Mouse (Mus musculus) c-Kit-negative CD71-positive TER-119-positive erythroid progenitor cells, embryonic 14.5 days (primary cell): ENCODE results near the gene Dhx37.
A peak's percentile ranks its signal among the peaks of the same experiment; 100 is the strongest.
"Not testable (repeated sequence)": the region's sequence is repeated elsewhere in the genome, so short reads cannot be mapped to it uniquely, and the experiment has no call there.

Experiments
- DNase-seq: peaks from one replicate; pipeline ENCODE4 v3.0.0-alpha.2; 2013; ENCODE audit warnings: low read depth, low spot score

Dhx37 gene

DNA sequence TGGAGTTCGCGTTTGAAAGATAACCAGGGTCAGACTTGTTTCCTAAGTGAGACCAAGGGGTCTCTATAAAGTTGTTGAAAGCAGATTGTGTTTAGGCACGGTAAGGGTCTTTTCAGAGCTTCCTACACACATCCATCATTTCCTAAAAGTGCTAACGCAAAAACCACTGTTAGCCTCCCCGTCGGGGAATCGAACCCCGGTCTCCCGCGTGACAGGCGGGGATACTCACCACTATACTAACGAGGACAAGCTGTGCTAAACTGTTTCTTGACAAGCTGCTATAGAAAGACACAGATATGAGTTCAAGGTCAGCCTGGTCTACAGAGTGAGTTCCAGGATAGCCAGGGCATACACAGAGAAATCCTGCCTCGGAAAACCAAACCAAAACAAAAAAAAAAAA is 25.1 kb downstream of the Dhx37 start:
- peak; percentile 73 for DNase-seq

DNA sequence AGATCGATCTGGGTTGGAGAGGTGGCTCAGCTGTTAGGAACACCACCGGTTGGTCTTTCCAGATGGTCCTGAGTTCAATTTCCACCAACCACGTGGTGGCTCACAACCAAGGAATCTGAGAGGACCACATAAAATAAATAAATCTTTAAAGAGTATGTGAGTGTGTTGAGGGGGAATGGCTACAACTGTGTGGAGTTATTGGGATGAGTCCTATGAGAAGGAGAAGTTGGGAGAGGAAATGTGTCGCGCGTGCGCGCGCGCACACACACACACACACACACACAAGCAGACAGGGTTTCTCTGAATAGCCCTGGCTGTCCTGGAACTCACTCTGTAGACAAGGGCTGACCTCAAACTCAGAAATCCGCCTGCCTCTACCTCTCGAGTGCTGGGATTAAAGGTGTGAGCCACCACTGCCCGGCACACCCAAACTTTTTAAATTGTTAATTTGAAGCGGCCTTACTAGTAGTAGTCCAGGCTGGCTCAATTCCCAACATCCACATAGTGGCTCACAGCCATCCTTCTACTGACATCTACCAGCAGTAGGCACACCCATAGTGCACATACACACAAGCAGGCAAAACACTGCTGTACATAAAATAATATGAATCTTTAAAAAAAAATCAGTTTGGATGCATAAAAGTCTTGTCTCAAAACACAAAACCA is 25.9 kb downstream of the Dhx37 start:
- DNase-seq = no peak

DNA sequence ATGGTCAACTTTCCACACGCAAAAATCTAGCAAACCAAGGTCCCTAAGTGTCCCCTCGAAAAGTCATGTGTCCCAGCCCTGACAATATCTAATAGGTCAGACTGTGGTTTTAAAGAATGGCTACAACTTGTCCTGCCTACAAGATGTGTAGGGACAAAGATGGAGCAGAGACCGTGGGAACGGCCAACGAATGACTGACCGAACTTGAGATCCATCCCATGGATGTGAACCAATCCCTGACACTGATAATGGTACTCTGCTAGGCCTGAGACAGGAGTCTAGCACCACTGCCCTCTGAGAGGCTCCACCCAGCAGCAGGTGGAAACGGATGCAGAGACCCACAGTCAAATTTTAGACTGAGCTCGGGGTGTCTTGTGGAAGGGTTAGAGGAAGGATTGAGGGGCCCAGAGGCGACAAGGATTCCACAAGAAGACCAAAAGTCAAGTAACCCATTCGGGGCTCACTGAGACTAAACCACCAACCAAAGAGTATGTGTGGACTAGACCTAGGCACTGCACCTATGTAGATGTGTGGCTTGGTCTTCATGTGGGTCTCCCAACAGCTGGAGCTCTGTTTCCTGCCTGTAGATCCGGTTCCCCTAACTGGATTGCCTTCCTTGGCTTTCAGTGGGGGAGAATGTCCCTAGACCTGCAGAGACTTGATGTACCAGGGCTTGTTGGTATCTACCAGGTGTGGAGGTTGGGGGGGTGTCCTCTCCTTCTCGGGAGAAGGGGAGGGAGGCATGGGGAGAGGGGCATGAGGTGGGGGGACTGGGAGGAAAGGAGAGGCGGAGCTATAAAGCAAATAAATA is 26.7 kb downstream of the Dhx37 start:
- DNase-seq = no peak

DNA sequence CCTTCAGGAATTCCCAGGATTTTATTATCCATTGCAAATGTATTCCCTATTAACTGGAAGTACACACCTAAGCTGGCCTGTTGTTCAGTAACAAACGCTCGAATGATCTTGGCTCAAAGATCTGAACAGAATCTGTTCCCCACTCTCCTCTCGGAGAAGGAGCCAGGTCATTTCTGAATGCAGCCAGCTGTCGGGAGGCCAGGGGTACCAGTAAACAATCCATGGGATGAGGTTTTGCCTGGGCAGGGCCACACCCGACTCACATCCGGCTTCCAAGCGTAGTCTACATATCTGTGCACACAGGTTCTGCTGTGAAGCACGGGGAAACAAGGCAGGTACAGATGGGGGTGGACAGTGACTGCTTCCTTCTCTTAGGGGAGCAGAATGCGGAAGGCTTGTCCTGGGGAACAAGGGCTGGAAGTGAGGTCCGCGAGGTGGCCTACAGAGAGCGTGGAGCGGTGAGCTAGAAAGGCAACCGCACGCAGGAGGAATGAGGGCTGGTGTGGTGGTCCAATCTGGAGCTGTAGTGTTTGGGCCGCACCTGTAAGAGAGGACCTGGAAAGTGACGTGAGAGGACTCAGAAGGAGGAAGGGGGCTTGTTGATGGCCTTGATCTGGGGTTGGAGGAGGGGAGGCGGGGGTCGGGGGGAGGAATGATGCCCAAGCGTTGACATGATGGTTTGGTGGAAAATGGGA is 27.5 kb downstream of the Dhx37 start:
- no peak for DNase-seq

DNA sequence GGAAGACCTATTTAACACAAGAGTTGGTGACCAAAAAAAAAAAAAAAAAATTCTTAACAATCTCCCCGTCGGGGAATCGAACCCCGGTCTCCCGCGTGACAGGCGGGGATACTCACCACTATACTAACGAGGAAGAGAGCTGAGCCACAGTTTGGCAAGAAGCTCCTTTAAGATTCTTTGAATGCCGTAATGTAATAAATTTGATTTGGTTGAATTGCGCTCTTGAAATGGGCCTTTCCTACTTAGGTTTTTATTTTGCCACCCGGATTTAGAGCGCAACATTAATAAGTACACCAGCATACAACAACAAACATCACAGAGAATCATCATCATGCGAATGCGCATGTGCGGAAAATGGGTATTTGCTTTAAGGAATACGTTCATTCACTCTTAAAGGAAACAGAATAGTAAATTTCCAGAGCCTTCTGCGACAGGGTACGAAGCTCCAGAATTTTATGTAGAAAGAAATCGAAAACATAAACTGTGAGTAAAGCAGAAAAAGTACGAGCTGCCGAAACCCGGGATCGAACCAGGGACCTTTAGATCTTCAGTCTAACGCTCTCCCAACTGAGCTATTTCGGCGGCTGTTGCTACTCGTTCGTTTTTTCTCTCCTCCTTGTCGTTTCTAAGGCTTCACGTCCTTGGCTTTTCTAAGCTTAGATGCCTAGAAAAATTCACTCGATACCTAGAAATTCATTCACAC is 28.2 kb downstream of the Dhx37 start:
- DNase-seq = peak; percentile 84

DNA sequence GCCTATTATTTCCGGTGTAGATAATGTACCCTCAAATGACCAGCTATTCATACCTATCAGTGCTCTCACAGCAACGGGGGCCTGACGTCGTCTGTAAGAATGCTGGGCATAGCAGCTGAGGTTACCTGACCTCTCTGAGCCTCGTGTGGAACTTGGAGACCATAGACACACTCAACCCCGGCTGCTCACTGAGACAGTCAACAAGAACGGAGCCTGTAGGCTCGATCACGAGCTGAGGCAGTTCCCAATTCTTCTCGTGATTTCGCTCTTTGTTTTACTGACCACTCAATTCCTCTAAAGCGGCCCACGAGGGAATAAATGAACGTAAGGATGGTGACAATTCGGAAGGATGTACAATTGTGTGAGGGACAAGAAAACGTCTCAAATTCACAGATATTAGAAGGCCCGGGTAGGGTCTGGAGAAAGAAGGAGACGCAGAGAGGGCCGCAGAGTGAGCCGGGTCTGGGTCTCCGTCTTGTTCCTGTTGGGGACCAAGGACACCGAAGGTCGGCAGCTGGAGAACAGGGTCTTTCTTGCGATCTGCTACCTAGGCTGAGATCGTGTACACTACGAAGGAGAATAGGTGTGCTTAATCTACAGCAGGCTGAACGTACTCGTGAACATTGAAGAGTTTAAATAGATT is 28.9 kb downstream of the Dhx37 start:
- no peak for DNase-seq

DNA sequence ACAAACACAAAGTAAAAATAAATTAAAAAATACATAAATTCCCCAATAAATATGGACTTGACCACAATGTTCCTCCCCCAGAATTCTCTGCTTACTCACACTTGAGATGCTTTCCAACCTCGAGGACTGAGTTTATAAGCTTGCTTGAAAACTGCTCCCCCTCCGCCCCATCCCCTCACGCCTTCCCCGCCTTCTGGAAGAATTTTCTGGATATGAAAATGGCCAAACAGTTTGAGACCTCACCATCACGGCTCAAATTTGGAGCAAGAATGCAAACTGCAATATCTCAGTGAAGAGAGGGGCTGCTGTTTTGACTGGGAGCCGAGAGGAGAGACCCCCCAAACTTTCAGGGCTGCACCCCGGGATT is 29.4 kb downstream of the Dhx37 start:
- DNase-seq = no peak

DNA sequence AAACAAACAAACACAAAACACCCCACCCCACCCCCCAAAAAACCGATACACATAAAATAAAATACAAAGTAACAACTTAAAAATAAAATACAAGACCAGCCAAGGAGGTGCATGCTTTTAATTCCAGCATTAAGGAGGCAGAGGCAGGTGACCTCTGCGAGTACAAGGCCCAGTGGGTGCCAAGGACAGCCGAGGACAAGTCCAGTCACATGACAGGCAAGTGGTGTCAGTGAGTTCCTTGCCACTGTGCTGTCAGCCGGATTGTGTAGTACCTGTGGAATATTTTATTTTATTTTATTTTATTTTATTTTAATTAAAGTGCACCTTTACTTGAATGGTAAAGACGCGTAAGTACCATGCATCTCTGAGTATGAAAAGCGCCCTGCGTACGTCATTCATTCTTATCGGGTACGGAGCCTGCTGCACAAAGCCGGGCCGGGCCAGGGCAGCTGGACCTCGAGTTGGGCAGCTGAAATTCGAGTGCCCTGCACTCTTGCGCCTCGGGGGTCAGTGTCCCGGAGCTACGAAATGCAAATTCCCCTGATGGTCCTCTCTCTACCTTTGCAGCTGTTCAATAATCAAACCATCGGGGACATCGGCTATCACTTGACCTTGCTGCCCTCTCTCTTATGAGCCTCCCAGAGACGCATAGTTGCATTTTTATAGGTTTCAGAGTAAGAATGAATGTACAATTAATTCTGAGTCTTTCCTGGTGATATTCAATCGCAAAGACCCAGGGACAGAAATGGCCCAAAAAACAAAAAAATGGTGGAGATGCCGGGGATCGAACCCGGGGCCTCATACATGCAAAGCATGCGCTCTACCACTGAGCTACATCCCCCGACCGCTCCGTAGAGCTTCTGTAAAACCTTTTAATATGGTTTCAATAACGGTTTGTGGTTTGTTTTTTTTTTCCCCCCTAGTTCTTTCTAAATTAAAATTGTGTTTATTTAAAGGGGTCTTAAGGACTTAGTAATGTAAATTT is 30.1 kb downstream of the Dhx37 start:
- DNase-seq = peak; percentile 60

DNA sequence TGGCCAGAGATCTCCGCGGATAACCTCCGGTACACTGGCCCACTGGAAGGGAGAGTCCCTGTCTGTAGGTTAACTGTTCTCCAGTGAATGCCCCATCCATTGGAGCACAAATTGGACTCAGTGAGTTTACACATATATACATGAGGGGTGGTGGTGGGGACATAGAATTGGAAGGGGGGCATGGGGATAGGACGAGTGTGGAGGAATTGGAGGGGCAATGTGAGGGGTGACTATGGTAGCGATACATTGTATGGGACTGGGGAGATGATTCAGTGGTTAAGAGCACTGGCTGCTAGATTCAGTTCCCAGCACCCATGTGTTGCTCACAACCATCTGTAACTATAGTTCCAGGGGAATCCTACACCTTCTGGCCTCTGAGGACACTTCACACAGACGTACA is 30.9 kb downstream of the Dhx37 start:
- no peak for DNase-seq

DNA sequence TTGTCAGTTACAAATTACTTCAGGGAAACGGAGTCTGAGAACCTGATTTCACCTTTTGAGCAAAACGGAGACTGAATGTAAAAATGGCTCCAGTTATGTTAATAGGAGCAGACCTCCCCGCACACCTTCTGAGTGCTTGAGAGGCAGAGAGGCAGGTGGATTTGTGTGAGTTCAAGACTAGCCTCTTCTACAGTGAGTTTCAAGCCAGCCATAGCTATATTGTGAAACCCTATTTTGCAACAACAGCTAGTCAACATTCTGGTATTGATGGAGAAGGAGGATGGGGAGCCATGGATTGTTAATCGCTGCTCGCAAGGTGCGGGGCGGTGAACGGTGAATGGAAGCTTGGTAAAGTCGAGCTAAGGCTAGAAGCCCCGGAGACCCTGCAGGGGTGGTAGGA is 31.4 kb downstream of the Dhx37 start:
- no peak for DNase-seq

DNA sequence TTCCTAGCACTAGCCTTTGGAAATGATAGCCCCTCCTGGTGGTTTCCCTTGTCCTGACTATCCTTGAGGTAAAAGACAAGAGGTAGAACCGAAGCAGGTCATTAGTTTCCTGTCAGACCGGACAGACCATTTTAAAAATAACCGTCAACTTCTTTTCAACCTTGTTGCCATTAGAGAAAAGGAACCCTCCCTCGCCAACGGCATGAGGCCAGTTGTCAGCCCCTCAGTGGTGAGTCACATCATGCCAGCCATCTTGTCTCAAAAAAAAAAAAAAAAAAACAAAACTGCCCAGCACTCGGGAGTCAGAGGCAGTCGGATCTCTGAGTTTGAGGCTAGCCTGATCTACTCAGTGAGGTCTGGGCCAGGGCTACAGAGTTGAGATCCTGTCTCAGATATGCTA is 33.0 kb downstream of the Dhx37 start:
- DNase-seq = no peak

DNA sequence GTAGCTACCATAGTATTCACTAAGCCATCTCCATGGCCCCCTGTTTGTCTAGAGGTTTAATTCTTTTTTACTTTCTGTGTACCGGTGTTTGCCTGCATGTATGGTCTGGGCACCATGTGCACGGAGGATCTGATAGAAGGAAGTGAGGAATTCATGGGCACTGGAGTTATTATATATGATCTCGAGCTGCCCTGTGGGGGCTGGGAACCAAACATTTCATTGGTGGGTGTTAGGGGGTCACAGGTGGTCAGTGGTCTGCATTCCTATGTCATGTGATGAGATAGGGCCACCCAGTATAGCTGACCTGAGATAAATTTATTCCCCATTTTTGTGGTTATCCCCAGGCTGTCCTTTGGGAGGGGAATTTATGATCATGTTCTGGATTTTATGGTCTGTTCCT is 38.9 kb downstream of the Dhx37 start:
- no peak for DNase-seq

DNA sequence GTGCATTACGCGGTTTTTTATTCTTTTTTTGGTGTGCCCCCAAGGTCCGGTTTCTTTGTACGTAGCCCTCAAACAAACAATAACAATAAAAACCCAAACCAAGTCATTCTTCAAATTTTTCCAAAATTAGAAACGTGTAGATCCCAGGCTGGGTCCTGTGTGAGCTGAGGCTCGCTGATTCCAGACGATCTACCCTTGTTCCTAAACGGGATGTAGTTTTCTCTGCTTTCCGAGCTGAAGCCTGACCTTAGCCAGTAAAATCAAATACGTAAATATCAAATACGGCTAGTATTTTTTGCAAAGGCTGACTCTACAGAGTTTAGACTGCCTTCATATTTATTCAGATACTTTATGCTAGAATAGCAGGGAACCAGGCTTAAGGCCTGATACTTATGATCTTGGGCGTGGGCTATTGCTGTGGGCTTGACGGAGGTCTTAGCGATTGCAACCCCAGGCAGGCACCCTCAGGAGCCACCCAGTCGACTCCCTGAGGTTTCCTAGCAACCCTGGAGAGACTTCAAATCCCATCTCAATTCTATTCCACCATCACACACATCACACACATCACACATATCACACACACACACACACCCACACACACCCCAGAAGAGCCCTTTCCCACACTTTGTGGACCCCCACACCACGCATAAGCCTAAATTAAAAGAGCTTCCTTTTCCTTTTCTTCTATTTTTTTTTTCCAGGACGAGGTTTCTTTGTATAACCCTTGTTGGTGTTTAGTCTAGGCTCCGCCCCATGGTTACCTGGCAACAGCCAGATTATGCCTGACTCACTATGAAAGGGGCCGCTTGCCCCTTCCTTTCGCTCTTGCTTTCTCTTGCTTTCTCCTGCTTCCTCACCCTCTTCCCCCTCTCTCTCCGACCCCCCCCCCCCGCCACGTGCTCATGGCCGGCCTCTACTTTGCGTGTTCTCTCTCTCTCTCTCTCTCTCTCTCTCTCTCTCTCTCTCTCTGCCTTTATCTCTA is 40.0 kb downstream of the Dhx37 start:
- peak; percentile 83 for DNase-seq

DNA sequence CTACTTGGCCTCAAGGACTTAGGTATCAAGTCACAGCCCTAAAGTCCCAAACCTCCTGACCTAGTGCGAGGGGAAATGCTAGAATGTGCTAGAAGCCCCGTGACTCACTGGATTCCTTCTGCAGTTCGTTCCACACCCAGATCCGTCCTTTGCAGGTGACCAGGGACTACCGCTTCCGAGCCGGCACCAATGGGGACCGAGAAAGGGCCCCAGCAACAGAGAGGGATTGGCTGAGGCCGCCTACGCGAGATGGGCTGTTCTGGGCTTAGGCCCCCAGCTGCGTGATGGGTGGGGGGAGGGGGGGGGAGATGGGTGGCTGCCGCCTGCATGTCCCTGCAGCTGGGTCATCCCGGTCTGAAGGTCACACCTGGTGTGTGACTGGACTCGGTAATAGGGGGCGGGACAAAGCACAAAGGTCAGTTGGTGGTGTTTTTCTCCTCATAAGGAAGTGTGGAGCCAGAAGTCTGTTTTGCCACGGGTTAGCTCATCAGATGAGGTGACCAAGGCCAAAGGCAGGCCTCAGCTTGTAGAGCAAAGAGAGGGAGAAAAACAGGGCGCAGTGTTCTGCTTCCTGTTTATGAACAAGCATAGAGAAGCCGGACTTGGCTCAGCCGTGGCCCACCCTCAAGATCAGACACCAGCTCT is 40.8 kb downstream of the Dhx37 start:
- DNase-seq = peak; percentile 86

DNA sequence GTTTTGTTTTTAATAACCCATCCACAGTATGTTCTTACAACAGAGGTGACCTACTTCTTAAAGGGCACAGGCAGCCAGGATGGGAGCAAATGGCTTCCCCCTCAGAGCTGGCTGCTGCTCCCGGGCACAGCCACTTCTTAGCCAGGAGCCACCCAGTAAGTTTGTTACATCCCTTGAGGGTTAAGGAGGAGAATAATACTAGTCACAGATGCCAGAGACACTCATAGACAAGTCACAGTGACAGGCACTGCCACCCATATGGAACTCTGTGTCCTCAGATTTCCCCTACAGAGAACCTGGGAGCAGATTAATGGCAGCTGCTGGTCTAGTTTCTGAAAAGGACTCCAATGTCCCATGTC is 41.3 kb downstream of the Dhx37 start:
- no peak for DNase-seq

DNA sequence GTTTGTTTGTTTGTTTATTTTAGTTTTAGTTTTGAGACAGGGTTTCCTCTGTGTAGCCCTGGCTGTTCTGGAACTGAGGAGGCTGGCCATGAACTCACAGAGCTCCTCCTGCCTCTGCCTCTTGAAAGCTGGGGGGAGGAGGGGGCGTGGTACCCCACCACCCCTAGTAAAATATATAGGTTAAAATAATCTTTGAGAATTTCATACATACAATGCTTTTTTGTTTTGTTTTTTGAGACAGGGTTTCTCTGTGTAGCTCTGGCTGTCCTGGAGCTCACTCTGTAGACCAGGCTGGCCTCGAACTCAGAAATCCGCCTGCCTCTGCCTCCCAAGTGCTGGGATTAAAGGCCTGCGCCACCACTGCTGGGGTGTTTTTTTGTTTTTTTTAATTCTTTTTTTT is 41.7 kb downstream of the Dhx37 start:
- DNase-seq = not testable (repeated sequence)

DNA sequence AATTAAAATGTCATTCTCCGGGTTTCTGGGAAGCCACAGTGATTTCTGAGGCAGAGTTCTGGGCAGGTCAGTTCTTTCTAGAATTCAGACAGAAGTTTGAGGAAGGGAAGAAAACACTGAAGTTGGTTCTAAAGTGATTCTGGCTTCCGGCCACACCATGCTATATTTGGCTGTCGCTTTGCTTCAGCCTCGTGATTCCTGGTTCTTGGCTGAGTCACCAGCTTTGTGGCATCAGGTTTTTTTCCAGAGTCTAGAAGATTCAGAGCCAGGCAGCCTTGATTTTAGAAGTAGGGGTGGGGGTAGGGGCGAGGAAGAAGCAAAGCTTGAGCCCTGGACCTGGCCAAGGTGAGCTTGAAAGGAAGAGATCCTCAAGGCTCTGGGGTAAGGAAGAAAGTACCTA is 42.3 kb downstream of the Dhx37 start:
- no peak for DNase-seq

DNA sequence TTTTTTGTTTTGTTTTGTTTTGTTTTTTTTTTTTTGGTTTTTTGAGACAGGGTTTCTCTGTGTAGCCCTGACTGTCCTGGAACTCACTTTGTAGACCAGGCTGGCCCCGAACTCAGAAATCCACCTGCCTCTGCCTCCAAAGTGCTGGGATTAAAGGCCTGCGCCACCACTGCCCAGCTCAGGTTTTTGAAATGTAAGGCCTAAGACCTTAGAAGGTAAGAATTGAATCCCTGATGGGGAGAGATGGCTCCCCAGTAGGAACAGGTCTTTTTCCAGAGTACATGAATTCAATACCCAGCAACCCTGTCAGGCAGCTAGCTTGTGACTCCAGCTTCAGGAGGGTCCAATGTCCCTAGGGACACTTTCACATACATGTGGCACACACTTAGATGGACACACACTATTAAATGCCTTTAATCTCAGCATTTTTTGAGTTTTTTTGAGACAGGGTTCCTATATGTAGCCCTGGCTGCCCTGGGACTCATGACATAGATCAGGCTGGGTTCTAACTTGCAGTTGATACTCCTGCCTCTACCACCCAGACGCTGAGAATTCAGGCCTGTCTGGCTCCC is 42.9 kb downstream of the Dhx37 start:
- DNase-seq = no peak
